Mouse (Mus musculus): Measurements from ENCODE around the gene Pam16. TPM values are rescaled to one million over a fixed set of nuclear protein-coding genes. Genes with fewer than 3 reads are reported as not detected.

Gene Pam16
- polyA plus RNA-seq, 1 experiment from 2014 or later, result 74.5 TPM

DNA sequence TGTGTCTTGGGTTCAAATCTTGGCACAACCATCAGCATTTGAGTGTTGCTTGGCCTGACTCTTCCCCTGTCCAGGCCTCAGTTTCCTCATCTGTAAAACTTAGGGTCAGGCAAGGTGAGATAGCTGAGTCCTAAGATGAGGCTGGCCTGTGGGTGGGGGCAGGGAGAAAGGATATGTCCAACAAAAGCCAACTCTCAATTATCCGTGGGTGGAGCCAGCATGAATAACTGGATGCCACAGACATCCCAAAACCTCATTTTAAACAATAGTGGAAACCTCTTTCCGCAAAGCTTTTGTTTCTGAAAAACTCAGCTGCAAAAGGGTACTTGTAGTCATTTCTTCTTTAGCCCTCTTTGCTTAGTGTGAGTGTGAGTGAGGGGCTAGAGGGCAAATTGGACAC is 28.0 kb downstream of the Pam16 start:
- Histone ChIP-seq H3K27ac (peak overlapping the region; percentile 13; the same call in 1 of the 2 replicates), H3K4me3 (replicated peaks) (peak overlapping the region; percentile 87), H3K9ac (no peak overlapping the region), H3K4me2 (replicated peaks) (peak overlapping the region; percentile 91), H3K27me3 (replicated peaks) (no peaks in the 10 kb centered on the region), H3K36me3 (no peaks in the 10 kb centered on the region), H3K9me3 (no peaks in the 10 kb centered on the region), H3K4me1 (replicated peaks) (peaks cover 73% of the 10 kb centered on the region)
- ATAC-seq, result no peak
- 54% methylated on average over 2 of the region's 2 CpGs for WGBS

GRCm38 (mm10) chr16:4596141-4596728 is 28.6 kb downstream of the Pam16 start:
- ATAC-seq, result no peak
- peaks cover 68% of the 10 kb centered on the region for H3K4me1 ChIP-seq (replicated peaks)
- WGBS, result 24% methylated on average over 3 of the region's 3 CpGs

GRCm38 (mm10) chr16:4595527-4595963 is 29.2 kb downstream of the Pam16 start:
- Histone ChIP-seq H3K27ac (peak overlapping the region; percentile 94), H3K4me2 (replicated peaks) (peak overlapping the region; percentile 91), H3K9ac (peak overlapping the region; percentile 90), H3K4me1 (replicated peaks) (peaks cover 61% of the 10 kb centered on the region), H3K36me3 (peaks cover 5% of the 10 kb centered on the region; the same call in 1 of the 2 replicates), H3K27me3 (replicated peaks) (no peaks in the 10 kb centered on the region), H3K9me3 (no peaks in the 10 kb centered on the region), H3K4me3 (replicated peaks) (peak overlapping the region; percentile 87)
- ATAC-seq, result peak; percentile 43
- 4% methylated on average over 5 of the region's 5 CpGs for WGBS

More at GRCm38 (mm10) chr16:4596141-4596728, 28.6 kb downstream of the Pam16 start:
- Histone ChIP-seq H3K36me3 (no peaks in the 10 kb centered on the region), H3K4me2 (replicated peaks) (peak overlapping the region; percentile 91), H3K9me3 (no peaks in the 10 kb centered on the region), H3K27ac (peak overlapping the region; percentile 94; the same call in 1 of the 2 replicates), H3K4me3 (replicated peaks) (peak overlapping the region; percentile 87), H3K27me3 (replicated peaks) (no peaks in the 10 kb centered on the region), H3K9ac (peak overlapping the region; percentile 90)

GRCm38 (mm10) chr16:4594814-4595526 is 29.8 kb downstream of the Pam16 start:
- Histone ChIP-seq H3K9ac (peak overlapping the region; percentile 90), H3K9me3 (no peaks in the 10 kb centered on the region), H3K4me2 (replicated peaks) (peak overlapping the region; percentile 91), H3K4me3 (replicated peaks) (peak overlapping the region; percentile 87), H3K27ac (peak overlapping the region; percentile 94), H3K4me1 (replicated peaks) (peaks cover 55% of the 10 kb centered on the region), H3K27me3 (replicated peaks) (no peaks in the 10 kb centered on the region), H3K36me3 (peaks cover 7% of the 10 kb centered on the region; the same call in 1 of the 2 replicates)
- ATAC-seq, result peak; percentile 13
- WGBS, result under 1% methylated on average over 43 of the region's 52 CpGs

GRCm38 (mm10) chr16:4593971-4594813 is 30.6 kb downstream of the Pam16 start, which contains the start of gene Glis2:
Gene Glis2 (plus strand): TSS chr16:4594713.
- under 1% methylated on average over 37 of the region's 74 CpGs for WGBS
- no peaks in the 10 kb centered on the region for H3K9me3 ChIP-seq
- H3K27ac ChIP-seq, result peak within 1 kb of the TSS; percentile 94
- peak within 1 kb of the TSS; percentile 90 for H3K9ac ChIP-seq
- H3K4me3 ChIP-seq (replicated peaks), result peak within 1 kb of the TSS; percentile 87
- H3K27me3 ChIP-seq (replicated peaks), result no peaks in the 10 kb centered on the region
- H3K36me3 ChIP-seq, result peaks cover 9% of the 10 kb centered on the region; the same call in 1 of the 2 replicates
- peaks cover 48% of the 10 kb centered on the region for H3K4me1 ChIP-seq (replicated peaks)
- ATAC-seq, result peak; percentile 85
- H3K4me2 ChIP-seq (replicated peaks), result peak within 1 kb of the TSS; percentile 91

- Histone ChIP-seq H3K27me3 (replicated peaks) (no peaks in the 10 kb centered on the region), H3K4me3 (replicated peaks) (peak overlapping the region; percentile 87), H3K4me1 (replicated peaks) (peaks cover 38% of the 10 kb centered on the region), H3K36me3 (peaks cover 9% of the 10 kb centered on the region; the same call in 1 of the 2 replicates), H3K9ac (peak overlapping the region; percentile 90), H3K4me2 (replicated peaks) (peak overlapping the region; percentile 91), H3K27ac (peak overlapping the region; percentile 94), H3K9me3 (no peaks in the 10 kb centered on the region)
- ATAC-seq, result no peak
- WGBS, result 10% methylated on average over 32 of the region's 32 CpGs
These were observed 31.6 kb downstream of the Pam16 start for GRCm38 (mm10) chr16:4592909-4593875.

DNA sequence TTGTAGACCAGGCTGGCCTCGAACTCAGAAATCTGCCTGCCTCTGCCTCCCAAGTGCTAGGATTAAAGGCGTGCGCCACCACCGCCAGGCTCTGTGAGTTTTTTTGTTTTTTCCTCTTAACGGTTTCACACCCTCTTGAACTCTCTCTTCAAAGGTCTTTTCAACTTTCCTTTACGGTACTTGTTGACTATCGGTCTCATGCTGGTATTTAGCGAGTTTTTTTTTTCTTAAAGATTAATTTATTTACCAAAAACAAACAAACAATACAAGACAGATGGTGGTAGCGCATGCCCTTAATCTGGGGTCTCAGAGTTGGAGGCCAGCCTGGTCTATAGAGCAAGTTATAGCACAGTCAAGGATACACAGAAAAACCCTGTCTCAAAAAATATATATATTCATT is 34.6 kb downstream of the Pam16 start:
- Histone ChIP-seq H3K9me3 (no peaks in the 10 kb centered on the region), H3K27me3 (replicated peaks) (no peaks in the 10 kb centered on the region), H3K4me3 (replicated peaks) (no peak overlapping the region), H3K4me2 (replicated peaks) (no peak overlapping the region), H3K36me3 (peaks cover 9% of the 10 kb centered on the region; the same call in 1 of the 2 replicates), H3K27ac (no peak overlapping the region), H3K9ac (no peak overlapping the region), H3K4me1 (replicated peaks) (peaks cover 30% of the 10 kb centered on the region)
- ATAC-seq, result no peak
- 94% methylated on average over 9 of the region's 9 CpGs for WGBS

DNA sequence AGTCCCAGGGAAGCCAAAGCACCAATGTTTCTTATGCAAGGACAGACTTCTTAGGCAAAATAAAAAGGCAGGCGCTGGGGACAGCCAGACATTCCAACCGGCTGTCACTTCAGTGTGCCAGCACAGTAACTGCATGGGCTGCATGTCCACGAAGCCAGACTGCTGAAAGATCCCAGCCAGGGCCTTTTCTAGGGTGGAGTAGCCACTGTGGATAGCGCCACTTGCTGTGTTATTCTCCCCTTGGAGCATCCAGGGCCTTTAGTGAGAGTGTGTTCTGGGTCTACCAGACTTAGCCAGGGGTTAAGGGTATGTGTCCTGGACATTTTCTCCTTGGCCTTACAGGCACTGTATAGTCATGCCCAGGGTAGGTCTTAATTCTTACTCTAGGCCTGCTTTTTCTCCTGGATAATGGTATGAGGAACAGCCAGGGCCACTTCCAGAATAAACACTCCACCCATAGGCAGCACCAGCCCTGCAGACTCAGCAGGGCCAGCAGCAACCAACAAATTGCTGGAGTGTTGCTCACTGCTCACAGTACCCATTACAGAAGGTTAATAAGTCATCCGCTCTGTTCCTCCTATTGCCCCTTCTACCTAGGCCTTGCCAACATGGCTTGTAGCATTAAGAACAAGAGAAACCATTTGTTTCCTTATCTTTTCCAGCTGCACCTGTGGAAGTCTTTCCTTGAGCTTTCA is 37.1 kb downstream of the Pam16 start:
- peak overlapping the region; percentile 77 for H3K4me2 ChIP-seq (replicated peaks)
- H3K9me3 ChIP-seq, result no peaks in the 10 kb centered on the region
- H3K27me3 ChIP-seq (replicated peaks), result no peaks in the 10 kb centered on the region
- 0 out of 2 replicates have a peak overlapping the region, but pooled peaks have one; percentile 24 for H3K9ac ChIP-seq
- no peak for ATAC-seq
- peaks cover 25% of the 10 kb centered on the region for H3K4me1 ChIP-seq (replicated peaks)
- H3K27ac ChIP-seq, result peak overlapping the region; percentile 92
- 53% methylated on average over 5 of the region's 5 CpGs for WGBS
- H3K4me3 ChIP-seq (replicated peaks), result no peak overlapping the region
- H3K36me3 ChIP-seq, result peaks cover 9% of the 10 kb centered on the region; the same call in 1 of the 2 replicates

GRCm38 (mm10) chr16:4586531-4587123 is 38.2 kb downstream of the Pam16 start:
- WGBS, result under 1% methylated on average over 43 of the region's 43 CpGs
- ATAC-seq, result peak; percentile 99
- peak overlapping the region; percentile 92 for H3K27ac ChIP-seq

More at GRCm38 (mm10) chr16:4586531-4587123, 38.2 kb downstream of the Pam16 start:
- peaks cover 9% of the 10 kb centered on the region; the same call in 1 of the 2 replicates for H3K36me3 ChIP-seq
- no peaks in the 10 kb centered on the region for H3K27me3 ChIP-seq (replicated peaks)
- H3K9me3 ChIP-seq, result no peaks in the 10 kb centered on the region
- H3K9ac ChIP-seq, result peak overlapping the region; percentile 44
- H3K4me2 ChIP-seq (replicated peaks), result peak overlapping the region; percentile 77
- peak overlapping the region; percentile 39 for H3K4me3 ChIP-seq (replicated peaks)
- peaks cover 19% of the 10 kb centered on the region for H3K4me1 ChIP-seq (replicated peaks)
